ENCODE assay signal across 9 mouse cellular contexts in genomic region chr1:151845926-151846782, GRCm38 (mm10).
A peak's percentile ranks its signal among the peaks of the same experiment; 100 is the strongest.
DNase-seq lines count a peak whose midpoint lies in the region; ATAC-seq and TF ChIP-seq lines count a peak whose summit lies in the region.
"Had no signal": no experiment of that assay in that cellular context is flagged by ENCODE, and none has a peak within 500 bp of the region (broad histone marks: within the 10 kb centered on the region; RNA-seq: fewer than 3 reads in every experiment).

No protein-coding gene starts in this region.

- ATAC-seq in kidney, embryonic 14.5 days (ENCODE audit: low FRiP score, low TSS enrichment) = no peak
- ATAC-seq in monocyte, adult 5-6 weeks (replicated peaks; ENCODE audit: insufficient number of reproducible peaks, low FRiP score, low TSS enrichment, poor library complexity, severe bottlenecking) = no peak

- no peaks in the 10 kb centered on the region for H3K27me3 ChIP-seq in kidney, adult 2 months (replicated peaks; ENCODE audit: control insufficient read depth, insufficient read depth, low read length)
- no peaks in the 10 kb centered on the region for H3K27me3 ChIP-seq in kidney, embryonic 14.5 days (ENCODE audit: control insufficient read depth, insufficient read depth, low read length)
- peaks cover 0 to 3% of the 10 kb centered on the region in 2 experiments; a peak in 1 of 4 replicates for H3K27me3 ChIP-seq in MEL (ENCODE audit: control insufficient read depth in 1 of 2, insufficient read depth in 2 of 2, low read length in 2 of 2)
- H3K27me3 ChIP-seq: embryonic facial prominence, embryonic 13.5 days had no signal

- no peak overlapping the region for H3K9ac ChIP-seq in kidney, embryonic 14.5 days (ENCODE audit: low read depth, low read length)
- H3K9ac ChIP-seq in MEL (ENCODE audit: control insufficient read depth, low read depth, low read length, poor library complexity, severe bottlenecking) = no peak overlapping the region
- H3K9ac ChIP-seq: embryonic facial prominence, embryonic 13.5 days had no signal

- no peaks in the 10 kb centered on the region for H3K36me3 ChIP-seq in kidney, adult 2 months (ENCODE audit: control insufficient read depth, insufficient read depth, low read length)
- H3K36me3 ChIP-seq in kidney, embryonic 14.5 days (ENCODE audit: control insufficient read depth, insufficient read depth, low read length) = no peaks in the 10 kb centered on the region
- H3K36me3 ChIP-seq in MEL (ENCODE audit: control insufficient read depth in 1 of 2, insufficient read depth in 2 of 2, low read length in 2 of 2) = no peaks in the 10 kb centered on the region
- H3K36me3 ChIP-seq: embryonic facial prominence, embryonic 13.5 days had no signal

- no peaks in the 10 kb centered on the region for H3K4me1 ChIP-seq in kidney, adult 2 months (ENCODE audit: control insufficient read depth, insufficient read depth, low read length)
- H3K4me1 ChIP-seq in kidney, embryonic 14.5 days (ENCODE audit: control insufficient read depth, insufficient read depth, low read length) = no peaks in the 10 kb centered on the region
- H3K4me1 ChIP-seq in MEL (ENCODE audit: control insufficient read depth in 1 of 2, insufficient read depth in 2 of 2, low read length in 2 of 2) = no peaks in the 10 kb centered on the region

- no peak overlapping the region for H3K4me2 ChIP-seq in kidney, embryonic 14.5 days (replicated peaks; ENCODE audit: low read depth, low read length)
- H3K4me2 ChIP-seq: embryonic facial prominence, embryonic 13.5 days had no signal

- TF ChIP-seq RAD21 in MEL (IDR thresholded peaks at IDR 0.05; ENCODE audit: low read depth, low read length) = peak; percentile 40

- H3K9me3 ChIP-seq in kidney, embryonic 14.5 days (ENCODE audit: control insufficient read depth, low read length) = no peaks in the 10 kb centered on the region
- no peaks in the 10 kb centered on the region for H3K9me3 ChIP-seq in MEL (replicated peaks; ENCODE audit: insufficient read depth, low read length)
- H3K9me3 ChIP-seq: embryonic facial prominence, embryonic 13.5 days had no signal

- TF ChIP-seq EP300 in MEL (IDR thresholded peaks at IDR 0.05; ENCODE audit: low read depth in 1 of 2, low read length in 2 of 2) = no peak

- 0 out of 2 replicates have a peak, but pooled peaks have one; percentile 14 for TF ChIP-seq CTCF in kidney, adult 2 months (conservative IDR thresholded peaks at IDR 0.05; ENCODE audit: insufficient read depth, insufficient read length, low read depth, low read length)
- TF ChIP-seq CTCF in MEL (IDR thresholded peaks at IDR 0.05 in 2 of 3, conservative IDR thresholded peaks at IDR 0.05 in 1 of 3; ENCODE audit: control insufficient read depth in 1 of 3, insufficient read depth in 1 of 3, low read depth in 2 of 3, low read length in 3 of 3, poor library complexity in 1 of 3, severe bottlenecking in 1 of 3) = peak; percentile 4 to 50 (median 29); a peak in 4 of 6 replicates

- no peak overlapping the region for H3K4me3 ChIP-seq in kidney, adult 2 months (ENCODE audit: insufficient read depth, low read depth, low read length)
- H3K4me3 ChIP-seq in kidney, embryonic 14.5 days (ENCODE audit: low read length) = no peak overlapping the region
- no peak overlapping the region for H3K4me3 ChIP-seq in MEL (ENCODE audit: control insufficient read depth in 1 of 2, insufficient read depth in 1 of 2, low read depth in 2 of 2, low read length in 2 of 2)
- H3K4me3 ChIP-seq: embryonic facial prominence, embryonic 13.5 days had no signal

- no peak for DNase-seq in kidney, adult 2 months
- DNase-seq in MEL (ENCODE audit: low read depth, low spot score) = no peak
- peak; percentile 40 for DNase-seq in cerebellum, adult 9-10 months
- DNase-seq in neural tube, embryonic 10.5 days (ENCODE audit: extremely low spot score, low spot score) = peak; percentile 12
- DNase-seq in B cell, adult 2 months = no peak
- DNase-seq: heart, postnatal 14 days had no signal

- TF ChIP-seq POLR2A in kidney, adult 2 months (IDR thresholded peaks at IDR 0.05; ENCODE audit: low read depth, low read length) = no peak
- TF ChIP-seq POLR2A in MEL (IDR thresholded peaks at IDR 0.05; ENCODE audit: control insufficient read depth in 1 of 2, insufficient read depth in 1 of 2, low read depth in 1 of 2, low read length in 2 of 2, poor library complexity in 1 of 2) = no peak

- no peaks in the 10 kb centered on the region for H3K79me2 ChIP-seq in MEL (ENCODE audit: control insufficient read depth, insufficient read depth, low read length, poor library complexity)

- WGBS in kidney, adult 2 months = 61% methylated on average over 19 of the region's 19 CpGs
- WGBS in kidney, embryonic 14.5 days = 62% methylated on average over 19 of the region's 19 CpGs

- no peak overlapping the region for H3K27ac ChIP-seq in kidney, adult 2 months (ENCODE audit: insufficient read depth, low read depth, low read length)
- H3K27ac ChIP-seq in kidney, embryonic 14.5 days (ENCODE audit: low read depth, low read length) = no peak overlapping the region
- no peak overlapping the region for H3K27ac ChIP-seq in MEL (ENCODE audit: control insufficient read depth, low read depth, low read length)
- H3K27ac ChIP-seq: embryonic facial prominence, embryonic 13.5 days had no signal

TF ChIP-seq in MEL, 35 proteins besides CTCF, POLR2A, EP300 and RAD21:
- TF ChIP-seq GABPA (IDR thresholded peaks at IDR 0.05; ENCODE audit: low read depth, low read length) = no peak
- peak; percentile 35; the same call in 1 of the 2 replicates for TF ChIP-seq SMC3 (IDR thresholded peaks at IDR 0.05; ENCODE audit: low read depth, low read length)
- no peak for TF ChIP-seq CHD2 (IDR thresholded peaks at IDR 0.05; ENCODE audit: low read length)
TF ChIP-seq in MEL: peak in this region for 1.

Comparison
In these comparisons a context has a peak if more than half of its experiments do, and no peak if none do; other contexts are left out.
1. DNase-seq: peak in cerebellum, adult 9-10 months (single experiment) and neural tube, embryonic 10.5 days (single experiment); none in kidney, adult 2 months (single experiment), MEL (single experiment) and B cell, adult 2 months (0 of 2).